Mouse (Mus musculus) embryo, embryonic 10.5 days (tissue): ENCODE data around the gene Klhl26.

Source experiments
- DNase-seq: peaks from one replicate; pipeline ENCODE4 v3.0.0-alpha.2; 2015; ENCODE audit warnings: low spot score

Gene Klhl26

GRCm38 (mm10) chr8:70447639-70448420, 28.9 kb downstream of the Klhl26 start:
- no peak for DNase-seq

GRCm38 (mm10) chr8:70445988-70446387, 30.8 kb downstream of the Klhl26 start:
- no peak for DNase-seq

GRCm38 (mm10) chr8:70443326-70443725, 33.4 kb downstream of the Klhl26 start:
- DNase-seq: no peak

- DNase-seq: no peak
Measured at GRCm38 (mm10) chr8:70441565-70441964, 35.2 kb downstream of the Klhl26 start.

- no peak for DNase-seq
Measured at GRCm38 (mm10) chr8:70440246-70440645, 36.5 kb downstream of the Klhl26 start.

- DNase-seq: no peak
Measured at GRCm38 (mm10) chr8:70439848-70440179, 37.0 kb downstream of the Klhl26 start.

- DNase-seq: peak; percentile 97
Measured at GRCm38 (mm10) chr8:70439055-70439847, 37.5 kb downstream of the Klhl26 start, which contains the start of gene Crtc1. Crtc1 (minus strand) TSS chr8:70439579.

- DNase-seq: no peak
Measured at GRCm38 (mm10) chr8:70438423-70438822, 38.3 kb downstream of the Klhl26 start.

- no peak for DNase-seq
Measured at GRCm38 (mm10) chr8:70435156-70435555, 41.6 kb downstream of the Klhl26 start.

- no peak for DNase-seq
Measured at GRCm38 (mm10) chr8:70432991-70433536, 43.7 kb downstream of the Klhl26 start.

GRCm38 (mm10) chr8:70431213-70431612, 45.6 kb downstream of the Klhl26 start:
- no peak for DNase-seq

- DNase-seq: no peak
Measured at GRCm38 (mm10) chr8:70426300-70426907, 50.4 kb downstream of the Klhl26 start.

GRCm38 (mm10) chr8:70422722-70423121, 54.0 kb downstream of the Klhl26 start:
- no peak for DNase-seq

- DNase-seq: no peak
Measured at GRCm38 (mm10) chr8:70421349-70422104, 55.2 kb downstream of the Klhl26 start.

- no peak for DNase-seq
Measured at GRCm38 (mm10) chr8:70419879-70420643, 56.7 kb downstream of the Klhl26 start.

GRCm38 (mm10) chr8:70418954-70419353, 57.8 kb downstream of the Klhl26 start:
- DNase-seq: no peak

- DNase-seq: no peak
Measured at GRCm38 (mm10) chr8:70417914-70418313, 58.9 kb downstream of the Klhl26 start.

- DNase-seq: no peak
Measured at GRCm38 (mm10) chr8:70416941-70417340, 59.8 kb downstream of the Klhl26 start.

GRCm38 (mm10) chr8:70415540-70416451, 61.0 kb downstream of the Klhl26 start:
- peak; percentile 73 for DNase-seq
